Mouse (Mus musculus) adipose tissue, adult 10 weeks (tissue): ENCODE measurements around the gene Aldh3a2. TPM values are rescaled to one million over a fixed set of nuclear protein-coding genes. Genes with fewer than 3 reads are reported as not detected.

Experiments used
- polyA plus RNA-seq: library from polyadenylated mRNA; stranded (reverse); fragments of 350-450 nt; fragmentation: Illumina TruSeq; extraction: RNeasy Lipid Tissue Mini Kit (QIAGEN cat#74804); gene quantifications from one replicate; pipeline ENCODE4 v1.2.3, GENCODE M21; 2014; ENCODE audit warnings: low read depth, low replicate concordance

Aldh3a2 gene
- 94.2 TPM for polyA plus RNA-seq

DNA sequence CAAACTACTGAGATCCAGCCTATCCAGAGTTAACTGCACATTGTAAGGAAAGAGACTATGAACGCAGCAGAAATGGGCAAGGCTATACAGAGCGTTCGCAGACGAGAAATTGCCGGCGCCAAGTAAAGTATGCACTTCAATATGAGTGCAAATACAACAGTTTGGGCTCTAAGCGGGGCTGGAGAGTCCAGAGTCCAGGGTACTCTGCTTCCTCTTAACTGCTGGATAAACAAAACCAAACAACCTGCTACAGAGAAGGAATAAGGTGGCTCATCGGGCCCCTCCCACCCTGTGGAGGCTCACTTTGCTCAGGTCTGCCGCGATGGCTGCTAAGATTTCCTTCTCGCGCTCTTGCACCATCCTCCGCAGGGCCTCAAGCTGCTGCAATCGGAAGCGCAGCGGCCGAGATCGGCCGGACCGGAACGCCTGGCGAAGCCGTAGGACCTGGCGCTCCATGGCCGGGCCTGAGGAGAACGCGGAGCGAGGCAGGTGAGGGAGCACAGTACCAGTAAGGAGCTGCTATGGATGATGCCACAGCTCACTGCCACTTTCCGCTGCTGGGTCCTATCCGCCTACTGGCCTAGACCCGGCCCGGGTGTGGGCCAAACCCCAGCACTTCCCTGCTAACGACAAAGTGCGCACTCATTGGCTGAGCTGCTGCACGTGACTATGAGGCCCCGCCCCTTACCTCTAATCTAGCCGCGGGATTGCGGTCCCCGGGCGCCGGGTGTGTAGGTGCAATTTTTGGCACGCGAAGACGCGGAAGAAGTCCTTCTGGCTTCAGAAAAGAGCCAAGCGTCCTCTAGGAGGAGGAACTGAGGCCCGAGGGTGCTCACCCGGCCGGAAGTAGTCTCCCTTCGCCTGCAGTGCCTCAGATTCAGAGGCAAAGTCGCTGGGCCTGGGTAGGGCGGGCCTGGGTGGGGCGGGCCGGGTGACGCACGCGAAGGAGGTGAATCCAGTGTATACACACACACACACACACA is at the start of gene Aldh3a2:
Gene Aldh3a2 (minus strand): TSS at position 914 of the 983 bp plus-strand sequence.

DNA sequence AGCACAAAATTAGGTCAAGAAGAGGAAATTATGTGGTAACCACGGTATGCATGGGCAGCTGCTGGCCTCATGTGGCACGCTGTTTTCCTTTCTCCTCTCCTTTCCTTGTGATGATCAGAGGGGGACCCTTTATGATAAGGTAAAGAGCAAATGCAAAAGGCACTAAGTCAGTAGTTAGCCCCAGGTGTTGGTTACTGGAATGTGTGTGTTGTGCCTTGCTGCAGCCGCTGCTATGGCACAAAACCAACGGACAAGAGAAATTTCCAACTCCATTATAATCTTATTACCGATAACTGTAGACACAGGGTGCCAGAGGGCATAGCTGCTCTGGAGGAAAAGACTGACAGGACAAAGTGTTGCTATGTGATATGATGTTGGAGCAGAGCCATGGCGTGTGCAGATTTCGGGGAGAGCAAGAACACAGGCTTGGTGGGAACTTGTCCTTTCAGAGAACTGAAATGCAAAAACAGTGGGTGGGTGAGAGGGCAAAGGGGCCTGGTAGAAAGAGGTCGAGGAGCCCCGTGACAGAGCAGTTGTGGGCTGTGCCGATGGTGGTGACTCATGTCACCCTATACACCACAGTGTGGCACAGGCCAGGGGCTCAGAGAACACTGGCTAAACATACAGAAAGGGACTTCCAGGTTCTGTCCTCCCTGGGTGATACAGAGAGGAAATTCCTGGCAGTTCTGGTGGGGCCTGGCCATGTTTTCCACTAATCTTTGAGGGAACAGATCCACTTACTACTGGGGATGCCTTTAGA is 59.6 kb downstream of the Aldh3a2 start, which contains the start of gene Aldh3a1:
Gene Aldh3a1 (plus strand): TSS at position 51 of the 760 bp plus-strand sequence.

DNA sequence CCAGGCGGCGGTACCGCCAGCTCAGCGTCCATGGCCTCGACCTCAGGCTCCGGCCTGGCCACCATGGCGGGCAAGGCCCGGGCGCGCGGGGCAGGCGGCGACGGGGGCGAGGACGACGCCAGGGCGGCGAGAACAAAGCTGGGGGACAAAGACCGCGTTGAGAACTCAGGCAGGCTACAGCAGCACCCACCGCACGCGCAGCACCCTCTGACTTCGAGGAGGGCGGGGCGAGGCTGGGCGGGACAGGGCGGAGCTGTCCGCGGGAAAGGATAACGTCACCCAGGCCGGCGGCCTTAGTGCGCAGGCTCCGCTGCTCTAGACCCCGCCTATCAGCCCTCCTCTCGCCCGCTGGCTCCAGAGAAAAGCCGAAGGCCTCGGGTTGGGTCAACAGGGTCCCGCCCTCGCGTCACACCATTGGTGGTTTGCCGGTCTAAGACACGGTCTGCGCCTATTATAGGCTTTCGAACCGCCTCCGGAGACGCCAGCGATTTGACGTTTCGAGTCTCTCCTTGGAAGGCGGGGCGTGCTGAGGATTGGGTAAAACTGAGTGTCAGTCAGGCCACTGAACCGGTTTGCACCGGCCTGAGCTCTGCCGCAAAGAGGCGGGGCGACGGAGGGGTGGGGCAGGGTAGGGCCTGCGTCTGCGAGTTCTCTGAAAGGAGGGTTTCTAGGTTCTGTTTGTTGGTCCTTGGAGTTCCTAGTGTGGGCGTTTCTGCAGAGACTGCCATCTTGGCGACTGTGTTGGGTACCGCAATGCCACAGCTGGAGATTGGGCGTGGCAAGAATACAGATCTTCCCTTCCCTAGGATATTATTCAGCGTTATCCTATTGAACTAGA is 92.2 kb downstream of the Aldh3a2 start, which contains the start of gene Usp22:
Gene Usp22 (minus strand): TSS at position 235 of the 838 bp plus-strand sequence.

Other genes with a start within 250 kb of the Aldh3a2 start
- gene Kcnj12, start 244.9 kb downstream of the Aldh3a2 start, polyA plus RNA-seq: 2.9 TPM
- 2.3 TPM for gene Tnfrsf13b, start 140.7 kb downstream of the Aldh3a2 start, polyA plus RNA-seq
- 49.8 TPM for gene Usp22, start 92.4 kb downstream of the Aldh3a2 start, polyA plus RNA-seq
- gene Aldh3a1, start 59.9 kb downstream of the Aldh3a2 start, polyA plus RNA-seq: 11.9 TPM
- 3.8 TPM for gene Slc47a2, start 75.4 kb upstream of the Aldh3a2 start, polyA plus RNA-seq
- 1.8 TPM for gene Slc47a1, start 110.9 kb upstream of the Aldh3a2 start, polyA plus RNA-seq
- gene Rnf112, start 186.7 kb upstream of the Aldh3a2 start, polyA plus RNA-seq: 0.94 TPM
- 74.0 TPM for gene Mfap4, start 218.0 kb upstream of the Aldh3a2 start, polyA plus RNA-seq
- 12.1 TPM for gene Mapk7, start 226.9 kb upstream of the Aldh3a2 start, polyA plus RNA-seq
- 22.2 TPM for gene B9d1, start 237.7 kb upstream of the Aldh3a2 start, polyA plus RNA-seq